Mouse (Mus musculus) granulocyte monocyte progenitor cell, adult 5-6 weeks (primary cell): ENCODE measurements at regions not wholly inside any gene's neighbourhood (a gene's known extent, or its start where the extent isn't known, plus 50 kb on each side); places are given as distances from the start of the nearest gene placed in this dataset.
A peak's percentile ranks its signal among the peaks of the same experiment; 100 is the strongest.
"Not testable (repeated sequence)": the region's sequence is repeated elsewhere in the genome, so short reads cannot be mapped to it uniquely, and the experiment has no call there.

ENCODE experiments used
- ATAC-seq: replicated peaks from 2 replicates; pipeline ENCODE4 v1.8.0; 2016; ENCODE audit warnings: mild to moderate bottlenecking, moderate TSS enrichment, inconsistent platforms; ENCODE audit not compliant: poor library complexity, severe bottlenecking

DNA sequence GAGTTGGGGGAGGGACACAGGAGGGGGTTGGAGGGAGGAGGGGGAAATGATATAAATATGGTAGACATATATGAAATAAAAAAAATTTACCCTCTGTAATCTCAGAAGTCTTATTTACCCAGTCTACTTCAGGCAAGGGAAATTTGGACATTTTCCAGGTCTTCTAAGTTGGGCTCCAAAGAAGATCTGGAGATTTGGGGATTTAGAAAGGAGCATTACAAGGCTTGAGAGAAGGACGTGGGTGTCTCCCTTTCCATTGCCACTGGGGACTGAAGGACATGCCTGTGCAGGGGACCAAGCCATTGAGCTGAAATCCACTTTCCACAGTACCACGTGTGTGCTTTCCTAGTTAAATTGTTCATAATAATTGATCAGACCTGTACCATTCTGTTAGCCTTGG lies 208.2 kb downstream of the Pten start:
- no peak for ATAC-seq

- no peak for ATAC-seq
Observed at GRCm38 (mm10) chr19:32969213-32969776, 212.0 kb downstream of the Pten start.

DNA sequence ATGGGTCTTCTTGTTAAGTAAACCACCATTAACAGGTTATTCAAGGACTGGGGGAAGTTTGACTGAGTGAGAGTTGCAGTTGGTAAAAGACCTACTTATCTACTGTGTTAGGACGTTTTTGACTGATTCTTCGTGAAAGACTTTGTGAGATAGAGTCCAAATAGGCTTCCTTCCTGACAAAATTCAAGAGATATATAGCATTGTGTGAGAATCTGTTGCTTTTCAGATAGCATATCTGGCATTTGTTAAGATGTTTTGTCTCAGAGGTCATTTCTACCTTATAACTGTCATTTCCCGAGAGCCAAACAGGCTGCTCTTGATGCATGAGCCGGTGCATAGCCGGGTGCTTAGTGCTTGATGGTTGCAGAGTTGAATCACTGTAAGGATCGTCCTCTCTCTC lies 214.8 kb downstream of the Pten start:
- ATAC-seq: no peak

- no peak for ATAC-seq
Observed at GRCm38 (mm10) chr19:32973130-32973529, 215.8 kb downstream of the Pten start.

DNA sequence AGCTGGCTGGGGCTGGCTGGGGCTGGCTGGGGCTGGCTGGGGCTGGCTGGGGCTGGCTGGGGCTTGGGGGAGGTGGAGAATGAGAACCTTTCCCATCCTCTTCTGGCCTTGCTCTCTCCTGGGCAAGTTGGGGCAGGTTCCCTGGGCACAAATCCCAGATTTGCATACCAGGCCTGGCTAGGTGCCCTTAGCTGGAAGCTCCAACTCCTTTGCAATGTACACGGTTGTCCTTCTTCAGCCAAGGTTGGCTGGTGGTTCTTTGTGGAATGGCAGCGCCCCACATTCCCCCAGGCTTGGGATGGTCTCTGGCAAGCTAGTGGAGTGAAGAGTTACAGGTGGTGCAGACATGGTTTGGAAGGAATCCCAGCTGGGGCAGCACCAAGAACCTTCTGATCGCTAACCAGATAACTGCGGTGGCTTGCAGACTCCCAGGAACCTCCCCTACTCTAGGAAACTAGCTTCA lies 217.5 kb downstream of the Pten start:
- no peak for ATAC-seq

GRCm38 (mm10) chr19:32975303-32975702 lies 218.0 kb downstream of the Pten start:
- no peak for ATAC-seq

DNA sequence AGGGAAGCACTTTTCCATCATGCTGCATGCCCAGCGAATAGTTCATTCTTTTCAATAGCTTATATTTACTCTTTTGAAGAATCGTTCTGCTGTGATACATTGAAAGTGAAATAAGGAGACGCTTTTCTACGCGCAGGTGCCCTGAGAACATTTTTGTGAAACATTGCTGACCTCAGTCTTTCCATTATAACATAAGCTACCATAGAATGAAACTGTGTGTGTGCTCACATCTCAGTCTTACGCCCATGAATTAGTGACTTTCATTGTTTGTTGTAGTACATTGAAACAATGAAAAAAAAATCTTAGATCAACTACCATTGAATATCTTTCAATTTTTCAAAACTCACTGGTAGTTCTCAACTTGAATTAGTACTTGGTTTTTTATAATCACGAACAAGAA lies 219.2 kb downstream of the Pten start:
- no peak for ATAC-seq

- ATAC-seq: peak; percentile 87
Observed at GRCm38 (mm10) chr19:32978037-32978745, 220.9 kb downstream of the Pten start.

DNA sequence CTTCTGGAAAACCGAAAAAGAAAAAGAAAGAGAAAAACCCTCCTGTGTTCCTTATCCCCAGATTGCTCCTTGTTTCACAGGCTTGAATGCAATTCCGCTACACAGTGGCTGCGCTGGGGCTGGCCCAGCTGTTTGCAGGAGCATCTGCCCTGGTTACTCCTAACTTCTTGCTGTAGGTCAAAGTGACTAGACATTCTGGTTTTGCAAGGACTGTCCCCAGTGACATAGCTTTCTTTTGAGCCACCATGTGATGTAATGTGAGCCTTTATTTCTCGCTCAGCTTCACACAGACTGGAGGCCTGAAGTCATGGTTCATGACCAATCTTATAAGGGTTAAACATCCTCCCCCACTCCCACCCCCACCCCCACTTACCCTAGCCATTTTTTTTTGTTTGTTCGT lies 222.8 kb downstream of the Pten start:
- ATAC-seq: no peak

DNA sequence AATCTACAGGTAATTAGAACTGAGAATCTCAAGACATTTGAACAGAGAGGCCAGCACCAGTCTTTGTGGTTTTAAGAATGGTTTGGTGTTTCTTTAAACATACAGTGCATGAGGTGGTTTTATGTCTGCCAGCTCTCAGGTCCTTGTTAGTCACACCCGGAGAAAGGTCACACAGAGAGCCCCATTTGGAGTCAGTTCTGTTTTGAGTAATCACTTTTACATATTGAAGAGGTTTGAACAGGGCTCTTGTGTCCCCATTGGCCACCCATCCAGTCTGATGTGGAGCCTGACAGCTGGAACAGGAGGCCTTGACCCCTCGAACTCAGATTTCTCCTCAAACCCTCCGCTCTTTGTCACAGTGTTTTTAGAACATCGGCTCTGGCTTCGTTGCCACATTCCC lies 231.4 kb downstream of the Pten start:
- ATAC-seq: no peak

GRCm38 (mm10) chr19:32989346-32989745 lies 232.0 kb downstream of the Pten start:
- no peak for ATAC-seq

DNA sequence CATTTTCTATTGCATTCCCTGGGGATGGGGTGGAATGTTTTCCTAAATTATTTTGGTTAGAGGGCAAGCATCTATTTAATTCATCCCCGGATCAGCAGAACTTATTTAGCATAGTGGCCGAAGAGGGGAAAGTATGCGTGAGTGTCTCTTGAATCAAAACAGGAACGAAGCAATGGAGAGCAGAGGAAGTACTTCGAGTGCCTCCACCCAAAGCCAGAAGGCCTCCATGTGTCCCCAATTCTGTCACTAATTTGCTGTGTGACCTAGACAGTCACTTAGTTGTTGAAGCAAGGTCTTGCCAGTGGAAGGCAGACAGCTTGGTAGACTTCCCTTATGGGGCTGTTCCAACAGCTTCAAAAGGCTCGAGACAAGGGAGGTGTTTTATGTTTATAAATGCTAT lies 233.3 kb downstream of the Pten start:
- ATAC-seq: peak; percentile 76

DNA sequence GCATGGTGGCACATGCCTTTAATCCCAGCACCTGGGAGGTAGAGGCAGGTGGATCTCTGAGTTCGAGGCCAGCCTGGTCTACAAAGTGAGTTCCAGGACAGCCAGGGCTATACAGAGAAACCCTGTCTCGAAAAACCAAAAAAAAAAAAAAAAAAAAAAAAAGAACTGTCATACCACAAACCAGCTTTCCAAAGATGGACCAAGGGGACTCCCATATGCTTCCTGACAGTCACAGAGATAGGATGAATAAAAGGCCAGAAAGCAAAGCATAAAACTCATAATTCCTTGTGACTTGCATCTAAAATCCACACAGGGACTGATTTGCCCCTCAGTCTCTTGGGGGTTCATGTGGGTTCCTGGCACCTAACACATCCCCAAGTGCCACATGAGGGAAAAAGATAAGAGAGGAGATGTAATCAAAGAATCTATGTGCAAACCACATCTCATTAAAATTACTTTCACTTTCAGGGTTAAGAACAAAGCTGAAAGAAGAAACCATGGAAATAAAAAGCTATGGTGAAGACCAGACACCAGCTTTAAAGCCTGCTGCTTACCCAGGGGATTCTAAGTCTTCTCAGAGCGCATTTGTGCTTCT lies 241.4 kb downstream of the Pten start:
- ATAC-seq: no peak

DNA sequence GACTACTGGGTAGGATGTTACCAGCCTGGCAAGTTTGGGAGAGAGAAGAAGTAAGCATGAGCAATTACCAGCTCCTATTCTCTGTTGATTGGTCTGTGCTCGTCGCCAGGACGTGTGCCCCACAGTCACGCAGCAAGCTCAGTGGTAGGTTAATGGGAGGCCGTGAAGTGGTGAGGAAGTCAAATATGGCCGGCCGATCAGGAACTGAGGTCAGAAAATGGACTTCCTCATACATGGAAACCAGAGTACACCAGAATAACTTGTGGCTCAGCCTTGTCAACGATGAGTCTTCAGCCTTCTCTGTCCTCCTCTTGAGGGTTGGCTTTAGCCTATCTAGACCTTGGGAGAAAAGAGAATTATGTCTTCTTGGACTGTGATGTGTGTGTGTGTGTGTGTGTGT lies 250.3 kb downstream of the Pten start:
- ATAC-seq: peak; percentile 44; the same call in 1 of the 2 replicates

DNA sequence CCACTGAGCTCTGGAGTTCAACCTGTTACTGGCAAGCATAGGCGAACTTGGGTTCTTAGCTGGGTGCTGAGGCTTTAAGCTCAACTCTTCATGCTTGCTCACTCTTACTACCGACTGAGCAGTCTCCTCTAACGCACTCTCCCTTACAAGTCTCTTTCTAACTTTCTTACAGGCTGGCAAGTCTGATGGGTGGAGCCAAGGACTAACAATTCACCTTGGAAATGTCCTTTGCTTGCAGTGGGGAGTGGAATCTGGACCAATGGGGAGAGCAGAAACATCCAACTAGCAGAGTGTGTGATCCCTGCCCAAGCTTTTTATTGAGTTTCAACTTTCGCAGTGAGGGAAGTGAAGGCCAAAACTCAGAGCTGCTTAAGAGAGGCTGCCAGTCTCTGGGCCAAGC lies 250.8 kb downstream of the Pten start:
- no peak for ATAC-seq

- no peak for ATAC-seq
Observed at GRCm38 (mm10) chr19:33008794-33009193, 251.5 kb downstream of the Pten start.

DNA sequence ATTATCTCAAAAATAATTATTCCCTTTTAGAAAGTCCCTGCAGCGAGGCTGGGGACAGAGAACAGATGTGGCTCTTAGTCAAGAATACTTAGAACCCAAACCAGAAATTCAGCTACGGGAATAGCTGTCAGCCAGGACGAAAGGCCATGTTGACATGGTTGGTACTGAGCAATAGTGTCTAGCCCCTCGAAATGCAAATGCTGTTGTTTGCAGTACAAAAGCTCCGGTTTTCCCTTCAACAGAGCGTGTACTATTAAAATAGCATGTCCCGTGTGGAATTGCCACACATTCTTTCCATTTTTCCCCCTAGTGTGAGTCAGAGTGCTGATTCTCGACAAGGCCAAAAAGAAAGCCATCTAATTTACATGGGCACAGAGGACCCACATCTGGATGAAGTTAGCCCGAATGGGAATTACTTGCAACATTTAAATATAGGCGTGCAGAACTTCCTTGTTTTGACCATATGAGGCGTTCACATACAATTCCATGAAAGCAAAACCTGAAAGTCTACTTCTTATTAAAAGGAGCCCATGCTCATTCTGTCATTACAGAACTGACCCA lies 253.7 kb downstream of the Pten start:
- ATAC-seq: no peak

GRCm38 (mm10) chr19:33014879-33015278 lies 257.6 kb downstream of the Pten start:
- not testable (repeated sequence) for ATAC-seq

DNA sequence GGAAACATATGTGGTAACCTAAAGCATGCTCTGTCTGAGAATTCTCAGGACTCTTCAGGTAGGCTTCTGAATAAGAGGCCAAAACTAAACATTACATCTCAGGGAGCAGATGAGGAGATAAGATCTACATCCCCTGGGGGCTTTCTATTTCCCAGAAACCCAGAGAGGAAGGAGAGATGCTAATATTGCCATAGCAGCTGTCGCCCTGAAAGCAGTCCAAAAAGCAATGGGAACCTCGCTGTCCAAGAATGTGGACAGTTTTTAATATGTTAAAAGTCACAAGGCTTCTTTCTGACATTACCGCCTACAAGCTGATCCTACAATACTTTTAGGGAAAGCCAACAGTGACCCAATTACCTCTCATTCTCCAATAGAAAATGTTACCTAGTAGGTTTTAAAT lies 263.9 kb downstream of the Pten start:
- no peak for ATAC-seq

GRCm38 (mm10) chr19:33022839-33023428 lies 265.6 kb downstream of the Pten start:
- ATAC-seq: no peak
